Mouse (Mus musculus): ENCODE measurements around the gene Rhbdf1.

The Rhbdf1 gene

GRCm38 (mm10) chr11:32245614-32246013, 23.5 kb upstream of the Rhbdf1 start:
- no peak for TF ChIP-seq GATA4 (IDR thresholded peaks at IDR 0.05; ENCODE audit: insufficient replicate concordance, low read length)

DNA sequence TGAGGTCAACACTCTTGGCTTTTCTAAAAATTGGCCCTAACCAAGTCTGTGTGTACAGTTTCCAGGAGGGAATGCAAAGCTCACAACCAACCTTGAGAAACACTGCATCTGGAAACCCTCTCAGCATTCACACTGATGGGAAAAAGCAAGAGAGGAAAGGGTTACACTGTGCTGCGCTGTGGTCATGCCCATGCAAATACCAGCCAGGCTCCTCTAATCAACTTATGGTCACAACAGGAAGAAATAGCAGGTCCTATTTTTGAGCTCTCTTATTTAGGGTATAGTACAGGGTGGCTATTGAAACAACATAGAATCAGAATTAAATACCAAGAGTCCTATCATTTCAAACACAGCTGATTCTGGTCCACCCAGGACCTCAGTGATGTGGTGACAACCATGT, 22.5 kb upstream of the Rhbdf1 start:
- no peak for TF ChIP-seq GATA4 (IDR thresholded peaks at IDR 0.05; ENCODE audit: insufficient replicate concordance, low read length)

GRCm38 (mm10) chr11:32244064-32244463, 22.0 kb upstream of the Rhbdf1 start:
- TF ChIP-seq GATA4 (IDR thresholded peaks at IDR 0.05; ENCODE audit: insufficient replicate concordance, low read length), result no peak

- TF ChIP-seq GATA4 (IDR thresholded peaks at IDR 0.05; ENCODE audit: insufficient replicate concordance, low read length), result no peak
Observed at GRCm38 (mm10) chr11:32243205-32243955, 21.3 kb upstream of the Rhbdf1 start.

GRCm38 (mm10) chr11:32242209-32242608, 20.1 kb upstream of the Rhbdf1 start:
- TF ChIP-seq GATA4 (IDR thresholded peaks at IDR 0.05; ENCODE audit: insufficient replicate concordance, low read length), result no peak

- TF ChIP-seq GATA4 (IDR thresholded peaks at IDR 0.05; ENCODE audit: insufficient replicate concordance, low read length), result no peak
Observed at GRCm38 (mm10) chr11:32241391-32241790, 19.3 kb upstream of the Rhbdf1 start.

GRCm38 (mm10) chr11:32238093-32238860, 16.2 kb upstream of the Rhbdf1 start:
- TF ChIP-seq GATA4 (IDR thresholded peaks at IDR 0.05; ENCODE audit: insufficient replicate concordance, low read length), result no peak

GRCm38 (mm10) chr11:32237411-32237795, 15.3 kb upstream of the Rhbdf1 start:
- no peak for TF ChIP-seq GATA4 (IDR thresholded peaks at IDR 0.05; ENCODE audit: insufficient replicate concordance, low read length)

DNA sequence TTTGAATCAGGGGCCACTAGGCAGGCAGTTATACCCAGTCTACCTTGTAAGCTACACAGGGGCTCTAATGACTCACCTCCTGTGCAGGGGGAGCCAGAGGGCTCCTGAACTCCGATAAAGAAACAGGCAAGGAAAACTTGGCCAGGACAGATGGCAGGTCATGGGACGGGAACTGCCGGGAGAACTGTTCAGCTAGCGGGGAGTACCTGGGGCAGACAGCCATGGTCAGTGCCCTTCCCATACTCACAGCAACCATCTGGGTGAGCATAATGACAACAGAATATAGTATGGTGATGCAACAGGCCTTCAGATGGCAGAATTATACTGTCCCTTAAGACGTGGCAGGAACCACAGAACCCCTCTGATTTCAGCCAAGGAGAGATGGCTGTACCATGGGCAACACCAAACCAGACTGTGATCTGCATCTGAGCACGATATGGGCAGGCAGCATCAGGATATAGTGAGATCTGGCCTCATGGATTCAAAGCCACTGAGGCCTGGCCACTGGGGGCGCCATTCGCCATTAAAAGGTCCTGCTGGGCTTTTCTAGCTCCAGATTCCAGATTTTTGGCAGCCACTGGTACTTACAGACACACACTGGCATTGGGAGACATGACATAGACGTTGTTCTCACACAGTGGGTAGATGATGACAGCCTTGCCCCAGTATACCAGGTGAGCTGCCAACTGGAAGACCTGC, 14.8 kb upstream of the Rhbdf1 start:
- TF ChIP-seq GATA4 (IDR thresholded peaks at IDR 0.05; ENCODE audit: insufficient replicate concordance, low read length), result no peak

- TF ChIP-seq GATA4 (IDR thresholded peaks at IDR 0.05; ENCODE audit: insufficient replicate concordance, low read length), result no peak
Observed at GRCm38 (mm10) chr11:32236132-32236531, 14.0 kb upstream of the Rhbdf1 start.

DNA sequence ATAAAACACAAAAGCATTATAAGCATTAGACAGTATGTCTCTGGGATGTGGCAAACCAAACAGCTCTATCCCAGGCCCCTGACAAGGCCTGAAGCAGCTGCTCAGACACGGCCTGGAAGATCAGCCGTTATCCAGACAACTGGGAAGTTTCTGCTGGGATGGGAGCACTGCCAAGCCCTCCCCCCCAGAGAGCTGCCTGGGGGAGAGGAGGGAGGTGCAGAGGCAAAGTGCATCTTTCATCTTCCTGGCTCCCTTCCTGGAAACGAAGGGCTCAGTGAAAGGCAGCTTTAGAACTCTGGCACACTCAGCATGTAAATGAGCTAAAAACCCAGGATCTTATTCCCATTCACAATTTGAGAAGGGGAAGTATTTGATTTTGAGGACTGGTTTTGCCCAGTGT, 13.5 kb upstream of the Rhbdf1 start:
- TF ChIP-seq GATA4 (IDR thresholded peaks at IDR 0.05; ENCODE audit: insufficient replicate concordance, low read length), result no peak

GRCm38 (mm10) chr11:32234816-32235485, 12.9 kb upstream of the Rhbdf1 start:
- no peak for TF ChIP-seq GATA4 (IDR thresholded peaks at IDR 0.05; ENCODE audit: insufficient replicate concordance, low read length)

DNA sequence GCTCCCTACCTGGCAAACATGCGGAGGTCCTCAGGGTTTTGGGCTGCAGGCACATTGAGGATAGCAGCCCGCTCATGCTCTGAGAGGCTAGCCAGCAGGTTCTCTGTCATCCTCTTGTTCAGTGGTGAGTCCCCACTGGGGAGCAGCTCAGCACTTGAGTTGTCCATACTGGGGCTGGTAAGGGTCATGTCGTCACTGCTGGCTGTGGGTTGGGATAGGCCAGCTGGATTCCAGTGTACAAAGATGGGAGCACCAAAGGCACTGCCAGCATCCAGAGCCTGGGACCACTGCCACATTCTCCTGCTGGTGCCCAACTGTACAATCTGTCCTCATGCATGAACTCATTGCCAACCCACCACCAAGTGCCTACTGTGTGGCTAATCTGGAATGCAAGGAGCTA, 11.8 kb upstream of the Rhbdf1 start:
- no peak for TF ChIP-seq GATA4 (IDR thresholded peaks at IDR 0.05; ENCODE audit: insufficient replicate concordance, low read length)

- TF ChIP-seq GATA4 (IDR thresholded peaks at IDR 0.05; ENCODE audit: insufficient replicate concordance, low read length), result no peak
Observed at GRCm38 (mm10) chr11:32232848-32233247, 10.7 kb upstream of the Rhbdf1 start.

DNA sequence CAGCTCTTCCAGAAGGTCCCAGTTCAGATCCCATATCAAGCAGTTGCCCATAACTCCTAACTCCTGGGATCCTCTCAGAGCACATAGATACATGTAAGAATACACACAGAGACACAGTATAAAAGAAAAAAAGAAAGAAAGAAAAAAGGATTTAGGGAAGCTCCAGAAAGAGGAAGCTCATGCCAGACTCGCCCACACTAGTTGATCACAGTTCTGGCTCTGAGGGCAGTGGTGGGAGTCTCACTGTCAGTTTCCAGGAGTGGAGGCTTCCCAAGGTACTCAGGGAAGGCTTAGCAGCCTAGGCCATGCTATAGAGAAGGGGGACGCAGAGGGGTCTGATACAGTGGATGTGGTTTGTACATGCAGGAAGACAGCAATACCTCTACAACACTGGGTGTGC, 9.0 kb upstream of the Rhbdf1 start:
- TF ChIP-seq GATA4 (IDR thresholded peaks at IDR 0.05; ENCODE audit: insufficient replicate concordance, low read length), result no peak
